Mouse (Mus musculus): ENCODE data around the gene Nhej1. TPM values are rescaled to one million over a fixed set of nuclear protein-coding genes. Genes with fewer than 3 reads are reported as not detected.

Nhej1 gene
- total RNA-seq (2023), result 1 to 10 TPM; 3.6 to 4.3 TPM

GRCm38 (mm10) chr1:75124346-75125321 is at the start of gene Nhej1:
TSS of gene Nhej1 (minus strand) at chr1:75125200.

GRCm38 (mm10) chr1:75168472-75169464 is 43.8 kb upstream of the Nhej1 start, which contains the start of gene Zfand2b:
TSS of gene Zfand2b (plus strand) at chr1:75168646.

GRCm38 (mm10) chr1:75142301-75143261 is 17.6 kb upstream of the Nhej1 start, which contains the start of the genes Cnppd1 and Retreg2:
TSS of gene Cnppd1 (minus strand) at chr1:75142711.
TSS of gene Retreg2 (plus strand) at chr1:75142778.

GRCm38 (mm10) chr1:75133421-75134207 is 8.6 kb upstream of the Nhej1 start, which contains the start of gene Slc23a3:
TSS of gene Slc23a3 (minus strand) at chr1:75133890.

GRCm38 (mm10) chr1:74951556-74952210 is 173.3 kb downstream of the Nhej1 start, which contains the start of gene Ihh:
TSS of gene Ihh (minus strand) at chr1:74951672.

GRCm38 (mm10) chr1:74935402-74935801 is 189.6 kb downstream of the Nhej1 start, which contains the start of gene Cfap65:
TSS of gene Cfap65 (minus strand) at chr1:74935599.

Other genes starting within 250 kb of the Nhej1 start
- not detected for gene Fev, start 239.8 kb downstream of the Nhej1 start, total RNA-seq (2023)
- not detected for gene Cryba2, start 232.1 kb downstream of the Nhej1 start, total RNA-seq (2023)
- not detected for gene Cfap65, start 189.6 kb downstream of the Nhej1 start, total RNA-seq (2023)
- under 1 TPM; 0.59 to 0.64 TPM for gene Ihh, start 173.5 kb downstream of the Nhej1 start, total RNA-seq (2023)
- gene Slc23a3, start 8.7 kb upstream of the Nhej1 start, total RNA-seq (2023), result 1 to 10 TPM; 3.7 to 6.2 TPM
- 100 to 1,000 TPM; 118 to 134 TPM for gene Cnppd1, start 17.5 kb upstream of the Nhej1 start, total RNA-seq (2023)
- gene Retreg2, start 17.6 kb upstream of the Nhej1 start, total RNA-seq (2023), result 10 to 100 TPM; 85.6 to 90.8 TPM
- 10 to 100 TPM; 43.9 to 45.9 TPM for gene Zfand2b, start 43.4 kb upstream of the Nhej1 start, total RNA-seq (2023)
- gene Abcb6, start 55.2 kb upstream of the Nhej1 start, total RNA-seq (2023), result 1 to 10 TPM; 3.3 to 4.0 TPM
- gene Ankzf1, start 67.0 kb upstream of the Nhej1 start, total RNA-seq (2023), result 10 to 100 TPM; 27.4 to 33.6 TPM
- 10 to 100 TPM; 36.3 to 39.0 TPM for gene Atg9a, start 67.0 kb upstream of the Nhej1 start, total RNA-seq (2023)
- 10 to 100 TPM in 1 of 2 experiments, 1 to 10 TPM in 1; 5.7 to 10.9 TPM for gene Glb1l, start 85.6 kb upstream of the Nhej1 start, total RNA-seq (2023)
- 10 to 100 TPM; 83.1 to 89.6 TPM for gene Stk16, start 85.6 kb upstream of the Nhej1 start, total RNA-seq (2023)
- 100 to 1,000 TPM; 198 to 206 TPM for gene Tuba4a, start 94.7 kb upstream of the Nhej1 start, total RNA-seq (2023)
- not detected for gene A630095N17Rik, start 106.9 kb upstream of the Nhej1 start, total RNA-seq (2023)
- 10 to 100 TPM; 39.4 to 43.1 TPM for gene Dnajb2, start 111.2 kb upstream of the Nhej1 start, total RNA-seq (2023)
- under 1 TPM; 0.27 to 0.55 TPM for gene Ptprn, start 139.3 kb upstream of the Nhej1 start, total RNA-seq (2023)
- gene Resp18, start 153.2 kb upstream of the Nhej1 start, total RNA-seq (2023), result not detected
- 10 to 100 TPM; 47.0 to 47.1 TPM for gene Dnpep, start 192.8 kb upstream of the Nhej1 start, total RNA-seq (2023)
- not detected for gene Des, start 235.1 kb upstream of the Nhej1 start, total RNA-seq (2023)

All from T-cell, adult 66 days (primary cell).